Mouse (Mus musculus) CH12.LX (cell line): ENCODE measurements around the gene Retreg3. TPM values are rescaled to one million over a fixed set of nuclear protein-coding genes. Genes with fewer than 3 reads are reported as not detected.

Experiments
- DNase-seq: peaks from one replicate; pipeline ENCODE4 v3.0.0-alpha.2; 2013; ENCODE audit errors: extremely low read depth
- H3K27ac ChIP-seq: 2 replicates; pipeline ENCODE4 v1.5.1; 2012; ENCODE audit warnings: low read depth, mild to moderate bottlenecking, control low read depth, moderate library complexity; ENCODE audit not compliant: insufficient read depth
- H3K27me3 ChIP-seq: replicated peaks from 2 replicates; pipeline ENCODE3; 2012; ENCODE audit warnings: inconsistent platforms
- H3K36me3 ChIP-seq, 2 experiments: replicated peaks in 1 of 2; 2 replicates each; pipeline versions ENCODE3 to v1.6.1; 2012; ENCODE audit warnings: inconsistent platforms in 1 of 2, low read length in 1 of 2, mild to moderate bottlenecking in 1 of 2, mixed read lengths in 1 of 2, moderate library complexity in 1 of 2; ENCODE audit not compliant: control insufficient read depth in 1 of 2, insufficient read depth in 1 of 2
- H3K4me1 ChIP-seq, 2 experiments: 2 replicates each; pipeline ENCODE4 v1.6.1; 2012; ENCODE audit warnings: inconsistent platforms in 1 of 2, moderate library complexity in 1 of 2; ENCODE audit not compliant: insufficient read depth in 2 of 2, control insufficient read depth in 1 of 2
- H3K4me2 ChIP-seq: 2 replicates; pipeline ENCODE4 v1.6.1; 2012; ENCODE audit warnings: low read depth, mild to moderate bottlenecking, control low read depth; ENCODE audit not compliant: poor library complexity, insufficient read depth, severe bottlenecking
- H3K4me3 ChIP-seq, 3 experiments: fragments of 150-350 bp in 1 of 3; sonication (generic) in 1 of 3; replicated peaks in 1 of 3; 2 replicates each; pipeline versions ENCODE3 to v1.5.1; 2011 to 2012; ENCODE audit warnings: low read depth in 2 of 3, low read length in 2 of 3, mild to moderate bottlenecking in 2 of 3, moderate library complexity in 2 of 3, control low read depth in 1 of 3, improper control_type of control experiment in 1 of 3, inconsistent platforms in 1 of 3, mixed read lengths in 1 of 3; ENCODE audit not compliant: poor library complexity in 1 of 3
- H3K79me2 ChIP-seq: replicated peaks from 2 replicates; pipeline ENCODE4 v1.6.1; 2012; ENCODE audit warnings: mild to moderate bottlenecking, moderate library complexity; ENCODE audit not compliant: control insufficient read depth, poor library complexity, insufficient read depth, severe bottlenecking; ENCODE audit errors: extremely low read depth
- H3K9ac ChIP-seq: 2 replicates; pipeline ENCODE4 v1.6.1; 2012; ENCODE audit warnings: low read depth, mild to moderate bottlenecking, control low read depth, moderate library complexity; ENCODE audit not compliant: insufficient read depth
- H3K9me3 ChIP-seq: replicated peaks from 2 replicates; pipeline ENCODE3; 2012; ENCODE audit warnings: low read length, inconsistent platforms, mixed read lengths
- BHLHE40 ChIP-seq: IDR thresholded peaks from 2 replicates; pipeline ENCODE4 v1.6.1; 2011; ENCODE audit warnings: mild to moderate bottlenecking, low read depth, low read length, improper control_type of control experiment
- CHD1 ChIP-seq: IDR thresholded peaks from 2 replicates; pipeline ENCODE4 v1.6.1; 2012; ENCODE audit warnings: low read depth, low read length, improper control_type of control experiment, inconsistent platforms
- CTCF ChIP-seq, 2 experiments: IDR thresholded peaks in 1 of 2; conservative IDR thresholded peaks in 1 of 2; 2 replicates each; pipeline ENCODE4 v1.5.1; 2011 to 2012; ENCODE audit warnings: low read depth in 2 of 2, low read length in 2 of 2, improper control_type of control experiment in 1 of 2, inconsistent platforms in 1 of 2, mild to moderate bottlenecking in 1 of 2, moderate library complexity in 1 of 2
- ELF1 ChIP-seq: IDR thresholded peaks from 2 replicates; pipeline ENCODE4 v1.6.1; 2014; ENCODE audit warnings: low read depth, mild to moderate bottlenecking, inconsistent platforms, low read length, improper control_type of control experiment
- GABPA ChIP-seq: IDR thresholded peaks from 2 replicates; pipeline ENCODE4 v1.6.1; 2012; ENCODE audit warnings: low read depth, low read length, improper control_type of control experiment, inconsistent platforms; ENCODE audit not compliant: insufficient replicate concordance
- MAFK ChIP-seq: IDR thresholded peaks from 2 replicates; pipeline ENCODE4 v1.6.1; 2011; ENCODE audit warnings: low read length, improper control_type of control experiment; ENCODE audit not compliant: insufficient replicate concordance
- MEF2A ChIP-seq: IDR thresholded peaks from 2 replicates; pipeline ENCODE4 v1.6.1; 2014; ENCODE audit warnings: low read depth, mild to moderate bottlenecking, inconsistent platforms, low read length, improper control_type of control experiment, borderline replicate concordance
- MXI1 ChIP-seq: IDR thresholded peaks from 2 replicates; pipeline ENCODE4 v1.6.1; 2011; ENCODE audit warnings: mild to moderate bottlenecking, low read depth, low read length, improper control_type of control experiment
- MYC ChIP-seq: IDR thresholded peaks from 2 replicates; pipeline ENCODE4 v1.6.1; 2011; ENCODE audit warnings: low read depth, mild to moderate bottlenecking, improper control_type of control experiment, low read length
- RCOR1 ChIP-seq: conservative IDR thresholded peaks from 2 replicates; pipeline ENCODE4 v1.6.1; 2012; ENCODE audit warnings: low read depth, mild to moderate bottlenecking, inconsistent platforms, low read length, improper control_type of control experiment
- TBP ChIP-seq: conservative IDR thresholded peaks from 2 replicates; pipeline ENCODE4 v1.6.1; 2011; ENCODE audit warnings: low read depth, low read length, improper control_type of control experiment
- TCF12 ChIP-seq: IDR thresholded peaks from 2 replicates; pipeline ENCODE4 v1.6.1; 2014; ENCODE audit warnings: low read depth, mild to moderate bottlenecking, inconsistent platforms, low read length, improper control_type of control experiment
- UBTF ChIP-seq: IDR thresholded peaks from 2 replicates; pipeline ENCODE4 v1.6.1; 2012; ENCODE audit warnings: low read depth, mild to moderate bottlenecking, inconsistent platforms, low read length, improper control_type of control experiment, moderate library complexity
- USF1 ChIP-seq: IDR thresholded peaks from 2 replicates; pipeline ENCODE4 v1.6.1; 2014; ENCODE audit warnings: low read depth, mild to moderate bottlenecking, inconsistent platforms, low read length, improper control_type of control experiment
- USF2 ChIP-seq: conservative IDR thresholded peaks from 2 replicates; pipeline ENCODE4 v1.6.1; 2011; ENCODE audit warnings: low read depth, low read length, improper control_type of control experiment
- ZMIZ1 ChIP-seq: IDR thresholded peaks from 2 replicates; pipeline ENCODE4 v1.6.1; 2012; ENCODE audit warnings: low read depth, mild to moderate bottlenecking, inconsistent platforms, low read length, improper control_type of control experiment
- dilution Hi-C: fragments of 300-500 bp; cut with MboI; formaldehyde crosslinking; loops from 2 replicates; pipeline ENCODE4 v1.14.3; 2020; ENCODE audit warnings: low sequenced_read_pairs; ENCODE audit not compliant: extremely low pct_unique_long_range_greater_than_20kb, extremely low pct_ligation_motif_present
- in situ Hi-C: fragments of 300-500 bp; cut with MboI; formaldehyde crosslinking; loops from 3 replicates; pipeline ENCODE4 v1.14.3; 2019; ENCODE audit warnings: low sequenced_read_pairs, low pct_ligation_motif_present, low pct_unique_long_range_greater_than_20kb, mixed read lengths
- polyA plus RNA-seq: library from polyadenylated mRNA; unstranded; fragments of >175 nt; gene quantifications from 2 replicates; pipeline ENCODE4 v1.2.1, GENCODE M21; 2012; ENCODE audit warnings: low read depth; ENCODE audit not compliant: insufficient read length
- total RNA-seq, 2 experiments: library from RNA; depleted of rRNA; stranded (reverse); fragments of 300-350 nt in 1 of 2; fragments of >200 nt in 1 of 2; gene quantifications; 2 replicates each; pipeline ENCODE4 v1.2.3; 2012 to 2014

The Retreg3 gene
- total and polyA plus RNA-seq, 3 experiments, result 48.2 to 55.9 (median 54.3) TPM

DNA sequence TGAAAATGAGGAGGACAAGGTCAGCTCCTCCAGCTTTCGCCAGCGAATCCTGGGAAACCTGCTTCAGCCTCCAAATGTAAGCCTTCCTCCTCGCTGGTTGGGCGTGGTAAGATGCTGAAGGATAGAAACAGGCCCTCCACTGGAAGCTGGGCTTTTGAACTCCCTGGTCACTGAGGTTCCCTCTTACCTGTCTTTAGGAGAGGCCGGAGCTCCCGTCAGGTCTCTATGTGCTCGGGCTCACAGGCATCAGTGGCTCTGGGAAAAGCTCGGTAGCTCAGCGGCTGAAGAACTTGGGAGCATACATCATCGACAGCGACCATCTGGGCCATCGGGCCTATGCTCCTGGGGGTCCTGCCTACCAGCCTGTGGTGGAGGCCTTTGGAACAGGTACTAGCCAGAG lies 34.9 kb downstream of the Retreg3 start:
- peaks cover 22% of the 10 kb centered on the region; the same call in 1 of the 2 replicates for H3K79me2 ChIP-seq
- TF ChIP-seq USF1 (no peak), MEF2A (no peak), UBTF (no peak), RCOR1 (no peak), MAFK (no peak), MYC (no peak), CHD1 (no peak), ELF1 (no peak), BHLHE40 (no peak), USF2 (no peak), GABPA (no peak), ZMIZ1 (no peak), TBP (no peak), MXI1 (no peak)
- dilution Hi-C loops (no loop called here), in situ Hi-C loops (loop anchor here (5.0 to 10.0 kb wide), 2 partner anchors 97 to 220 kb away; partner anchors contain the start of gene Becn1)
- H3K4me3 ChIP-seq, result no peak overlapping the region
- H3K36me3 ChIP-seq, result peaks cover 26 to 48% of the 10 kb centered on the region in 2 experiments
- no peak overlapping the region for H3K27ac ChIP-seq
- H3K4me2 ChIP-seq, result no peak overlapping the region
- H3K27me3 ChIP-seq, result peaks cover 3% of the 10 kb centered on the region
- no peak for DNase-seq
- H3K9me3 ChIP-seq, result no peaks in the 10 kb centered on the region
- peaks cover 26 to 63% of the 10 kb centered on the region in 2 experiments for H3K4me1 ChIP-seq
- H3K9ac ChIP-seq, result no peak overlapping the region

DNA sequence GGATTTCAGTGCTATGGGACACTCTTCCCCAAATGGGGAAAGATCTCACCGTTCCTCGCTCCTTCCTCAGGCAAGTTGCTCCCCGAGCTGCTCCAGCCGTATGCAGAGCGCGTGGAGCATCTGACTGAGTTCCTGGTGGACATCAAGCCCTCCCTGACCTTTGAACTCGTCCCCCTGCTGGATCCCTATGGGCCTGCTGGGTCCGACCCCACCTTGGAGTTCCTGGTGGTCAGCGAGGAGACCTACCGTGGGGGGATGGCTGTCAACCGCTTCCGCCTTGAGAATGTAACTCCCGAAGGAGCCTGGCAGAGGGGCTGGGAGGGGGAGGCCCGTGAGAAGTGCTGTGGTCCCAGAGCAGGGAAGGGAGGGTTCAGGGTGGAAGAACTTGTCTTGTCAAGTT lies 35.4 kb downstream of the Retreg3 start:
- peaks cover 3% of the 10 kb centered on the region for H3K27me3 ChIP-seq
- peaks cover 20 to 42% of the 10 kb centered on the region in 2 experiments for H3K36me3 ChIP-seq
- H3K9ac ChIP-seq, result no peak overlapping the region
- H3K27ac ChIP-seq, result no peak overlapping the region
- H3K9me3 ChIP-seq, result no peaks in the 10 kb centered on the region
- H3K79me2 ChIP-seq, result peaks cover 22% of the 10 kb centered on the region; the same call in 1 of the 2 replicates
- in situ Hi-C loops, result loop anchor here (5.0 to 10.0 kb wide), 2 partner anchors 98 to 221 kb away; partner anchors contain the start of gene Becn1
- DNase-seq, result no peak
- H3K4me1 ChIP-seq, result peaks cover 26 to 61% of the 10 kb centered on the region in 2 experiments
- H3K4me2 ChIP-seq, result no peak overlapping the region
- TF ChIP-seq TCF12 (no peak), CTCF (conservative IDR thresholded peaks at IDR 0.05 in 1 of 2, IDR thresholded peaks at IDR 0.05 in 1 of 2; ENCODE audit: low read depth in 2 of 2, low read length in 2 of 2) (no peak)
- TF ChIP-seq, all 38 proteins: peak for 0
- H3K4me3 ChIP-seq, result no peak overlapping the region
- dilution Hi-C loops, result no loop called here
